Mouse (Mus musculus): Measurements from ENCODE around the gene Tnni2.

GRCm38 (mm10) chr7:142399250-142399649 is 42.4 kb upstream of the Tnni2 start:
- TF ChIP-seq CTCF (IDR thresholded peaks at IDR 0.05; ENCODE audit: insufficient read depth, low read length) = no peak
- TF ChIP-seq POLR2A (IDR thresholded peaks at IDR 0.05; ENCODE audit: borderline replicate concordance, extremely low read depth, low read depth, low read length) = no peak

Measured in lung, adult 2 months (tissue).